Mouse (Mus musculus) thymus, adult 2 months (tissue): ENCODE data around the gene Klhl23.

Experiments used
- CTCF ChIP-seq: fragments of 200-500 bp; IDR thresholded peaks from 2 replicates; pipeline ENCODE4 v1.5.1; 2012; ENCODE audit warnings: mild to moderate bottlenecking, control low read depth, low read length, moderate library complexity, borderline replicate concordance; ENCODE audit not compliant: control insufficient read depth, poor library complexity, insufficient read depth; ENCODE audit errors: extremely low read depth
- POLR2A ChIP-seq: fragments of 200-500 bp; IDR thresholded peaks from 2 replicates; pipeline ENCODE4 v1.6.1; 2012; ENCODE audit warnings: mild to moderate bottlenecking, low read length, control low read depth, moderate library complexity; ENCODE audit not compliant: control insufficient read depth, poor library complexity, insufficient read depth; ENCODE audit errors: extremely low read depth

- no peak for TF ChIP-seq POLR2A
- no peak for TF ChIP-seq CTCF
Observed at GRCm38 (mm10) chr2:69851427-69852058, 29.8 kb downstream of the Klhl23 start.
